Mouse (Mus musculus): ENCODE measurements around the gene Rptor.

- TF ChIP-seq CTCF (IDR thresholded peaks at IDR 0.05; ENCODE audit: low read depth, low read length) (no peak), POLR2A (IDR thresholded peaks at IDR 0.05; ENCODE audit: extremely low read depth, insufficient read depth, low read length) (no peak)
Measured at GRCm38 (mm10) chr11:119907006-119907650, 304.4 kb downstream of the Rptor start.

Data from liver, adult 2 months (tissue).